In genomic region chr19:44299078-44299477, GRCm38 (mm10) we compare ENCODE assay signal across 10 mouse cellular contexts. TPM values are rescaled to one million over a fixed set of nuclear protein-coding genes. Genes with fewer than 3 reads are reported as not detected.
DNase-seq lines count a peak whose midpoint lies in the region; ATAC-seq and TF ChIP-seq lines count a peak whose summit lies in the region.
"Had no signal": no experiment of that assay in that cellular context is flagged by ENCODE, and none has a peak within 500 bp of the region (broad histone marks: within the 10 kb centered on the region; RNA-seq: fewer than 3 reads in every experiment).

No protein-coding gene starts in this region.

- no peak overlapping the region for H3K9ac ChIP-seq in liver, embryonic 14.5 days (replicated peaks)

- WGBS in liver, embryonic 14.5 days (ENCODE audit: insufficient replicate concordance) = 78% methylated on average over 9 of the region's 9 CpGs

- DNase-seq in testis, postnatal 10 days (ENCODE audit: low spot score) = no peak
- DNase-seq in liver, embryonic 14.5 days (ENCODE audit: low read depth in 3 of 3, low spot score in 3 of 3) = no peak
- no peak for DNase-seq in thymus, postnatal 0 days (ENCODE audit: low spot score)
- no peak for DNase-seq in cerebellum, postnatal 14 days
- DNase-seq in gastrocnemius, adult 8-10 months (ENCODE audit: low spot score in 2 of 2) = no peak
- DNase-seq: gastrocnemius, postnatal 14 days; lung, postnatal 36 days had no signal

- no peak for TF ChIP-seq POLR2A in testis, adult 2 months (IDR thresholded peaks at IDR 0.05; ENCODE audit: control insufficient read depth, low read depth, low read length)

- ATAC-seq in erythroblast, adult 5-6 weeks (replicated peaks; ENCODE audit: low FRiP score, poor library complexity, severe bottlenecking) = no peak
- no peak for ATAC-seq in liver, embryonic 14.5 days (ENCODE audit: insufficient read depth)

- peak overlapping the region; percentile 39 for H3K27ac ChIP-seq in testis, adult 2 months (ENCODE audit: control insufficient read depth, insufficient read depth, low read depth, low read length)
- H3K27ac ChIP-seq in liver, embryonic 14.5 days = no peak overlapping the region

- peak overlapping the region; percentile 89 for H3K4me2 ChIP-seq in liver, embryonic 14.5 days (ENCODE audit: low read depth)

- peaks cover 89% of the 10 kb centered on the region for H3K4me1 ChIP-seq in erythroblast, embryonic 14.5 days (ENCODE audit: control insufficient read depth)
- peaks cover 3% of the 10 kb centered on the region for H3K4me1 ChIP-seq in testis, adult 2 months (ENCODE audit: control insufficient read depth, insufficient read depth, low read length)
- peaks cover 46 to 60% of the 10 kb centered on the region in 2 experiments for H3K4me1 ChIP-seq in liver, embryonic 14.5 days (replicated peaks; ENCODE audit: control insufficient read depth in 2 of 2, insufficient read depth in 2 of 2, low read length in 1 of 2)

- no peaks in the 10 kb centered on the region for H3K27me3 ChIP-seq in erythroblast, embryonic 14.5 days (ENCODE audit: control insufficient read depth)
- no peaks in the 10 kb centered on the region for H3K27me3 ChIP-seq in testis, adult 2 months (ENCODE audit: control insufficient read depth, insufficient read depth, low read length)
- H3K27me3 ChIP-seq in liver, embryonic 14.5 days (ENCODE audit: control insufficient read depth, insufficient read depth, low read length) = no peaks in the 10 kb centered on the region

- peak overlapping the region; percentile 31 for H3K4me3 ChIP-seq in erythroblast, embryonic 14.5 days (replicated peaks)
- H3K4me3 ChIP-seq in testis, adult 2 months (ENCODE audit: control insufficient read depth, low read depth, low read length) = no peak overlapping the region
- H3K4me3 ChIP-seq in liver, embryonic 14.5 days (ENCODE audit: insufficient read depth in 1 of 2, low read depth in 2 of 2, low read length in 2 of 2) = peak overlapping the region; percentile 7 to 77; a peak in 3 of 4 replicates

- TF ChIP-seq CTCF in testis, adult 2 months (IDR thresholded peaks at IDR 0.05; ENCODE audit: control insufficient read depth, insufficient read depth, insufficient replicate concordance, low read depth, low read length) = no peak
- TF ChIP-seq CTCF in liver, embryonic 14.5 days (IDR thresholded peaks at IDR 0.05; ENCODE audit: low read depth) = no peak

- peaks cover 90% of the 10 kb centered on the region for H3K36me3 ChIP-seq in erythroblast, embryonic 14.5 days (ENCODE audit: control insufficient read depth)
- no peaks in the 10 kb centered on the region for H3K36me3 ChIP-seq in testis, adult 2 months (ENCODE audit: control insufficient read depth, insufficient read depth, low read length)
- H3K36me3 ChIP-seq in liver, embryonic 14.5 days (replicated peaks; ENCODE audit: control insufficient read depth, insufficient read depth, low read depth) = peaks cover 74% of the 10 kb centered on the region

- H3K9me3 ChIP-seq in erythroblast, embryonic 14.5 days (ENCODE audit: control insufficient read depth, low read length) = no peaks in the 10 kb centered on the region
- H3K9me3 ChIP-seq in liver, embryonic 14.5 days (ENCODE audit: control insufficient read depth, low read length) = no peaks in the 10 kb centered on the region

- TF ChIP-seq EP300 in liver, embryonic 14.5 days (IDR thresholded peaks at IDR 0.05; ENCODE audit: low read depth) = no peak

RNA-seq across cellular contexts. Expression of gene Scd2, which starts 5.6 kb away (rescaled TPM):
- 0.27 TPM in 2 replicates for polyA plus RNA-seq in erythroblast, embryonic 14.5 days (2012)
- 11.3 and 16.7 TPM in 2 replicates for total RNA-seq in erythroblast, adult 5-6 weeks (2015; ENCODE audit: low replicate concordance)
- total RNA-seq in erythroblast, adult 5-6 weeks (2017; ENCODE audit: low replicate concordance) = 17.3 and 20.9 TPM in 2 replicates
- polyA plus RNA-seq in testis, adult 2 months (2012; rRNA removed) = 60.9 and 71.6 TPM in 2 replicates
- 84.0 and 116 TPM in 2 replicates for polyA plus RNA-seq in liver, embryonic 14.5 days (2012; rRNA removed)
- 80.4 and 95.4 TPM in 2 replicates for polyA plus RNA-seq in liver, embryonic 14.5 days (2014; fragmentation: Nextera tagmentation; extraction: Ambion mirVana)
- polyA plus RNA-seq in thymus, postnatal 0 days (2015; fragmentation: Nextera tagmentation; extraction: Ambion mirVana) = 68.8 and 69.7 TPM in 2 replicates
- 1 to 10 TPM; 3.7 to 7.8 (median 7.1) TPM for total RNA-seq in gastrocnemius, adult 8-10 months (2022)

RNA-seq across cellular contexts. Expression of gene Scd4, which starts 33.8 kb away (rescaled TPM):
- not detected in 2 replicates for polyA plus RNA-seq in erythroblast, embryonic 14.5 days (2012)
- 0.38 TPM in 1 of 2 replicates, not detected in the other for total RNA-seq in erythroblast, adult 5-6 weeks (2015; ENCODE audit: low replicate concordance)
- not detected in 2 replicates for total RNA-seq in erythroblast, adult 5-6 weeks (2017; ENCODE audit: low replicate concordance)
- polyA plus RNA-seq in testis, adult 2 months (2012; rRNA removed) = 0.22 and 0.37 TPM in 2 replicates
- 0.04 and 0.08 TPM in 2 replicates for polyA plus RNA-seq in liver, embryonic 14.5 days (2012; rRNA removed)
- polyA plus RNA-seq in liver, embryonic 14.5 days (2014; fragmentation: Nextera tagmentation; extraction: Ambion mirVana) = 0.09 TPM in 1 of 2 replicates, not detected in the other
- 0.18 TPM in 2 replicates for polyA plus RNA-seq in thymus, postnatal 0 days (2015; fragmentation: Nextera tagmentation; extraction: Ambion mirVana)
- under 1 TPM in 1 of 4 experiments, not detected in 3; 0.13 TPM for total RNA-seq in gastrocnemius, adult 8-10 months (2022)

Comparison
In these comparisons a context has a peak if more than half of its experiments do, and no peak if none do; other contexts are left out.
1. RNA of gene Scd2, which starts 5.6 kb away (polyA plus RNA-seq): 80.4 to 116 TPM in liver, embryonic 14.5 days, 60.9 to 71.6 TPM in testis, adult 2 months and 68.8 to 69.7 TPM in thymus, postnatal 0 days; 0.27 TPM in erythroblast, embryonic 14.5 days; every median in the first group is over 10 times any median in the second.